Mouse (Mus musculus): Measurements from ENCODE around the gene Gm20696.

DNA sequence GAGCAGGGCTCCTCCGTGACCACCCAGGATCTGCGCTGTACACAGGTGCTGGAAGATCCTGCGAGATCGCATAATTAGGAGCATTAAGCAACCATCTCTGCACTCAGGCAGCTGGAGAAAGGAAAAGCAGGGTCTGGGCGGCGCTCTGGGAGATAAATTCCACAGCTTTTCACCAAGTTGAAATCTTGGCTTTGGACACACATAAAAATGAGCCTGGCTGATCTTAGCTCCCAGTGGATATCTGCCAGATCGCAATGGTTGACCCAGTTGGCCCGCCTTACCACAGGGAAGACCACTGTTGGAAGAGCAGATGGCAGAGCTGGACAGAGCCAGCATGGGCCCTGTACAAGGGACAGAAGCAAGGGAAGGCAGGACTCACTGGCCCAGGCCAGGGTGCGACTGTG lies 157.4 kb downstream of the Gm20696 start:
- TF ChIP-seq CTCF (IDR thresholded peaks at IDR 0.05; ENCODE audit: low read depth) (no peak), EP300 (IDR thresholded peaks at IDR 0.05; ENCODE audit: low read depth) (no peak)

Measured in liver, embryonic 14.5 days (tissue).